Comparison of ENCODE assay signal across 9 mouse cellular contexts in genomic region chr3:55080055-55080454, GRCm38 (mm10). TPM values are rescaled to one million over a fixed set of nuclear protein-coding genes. Genes with fewer than 3 reads are reported as not detected.
A peak's percentile ranks its signal among the peaks of the same experiment; 100 is the strongest.
DNase-seq lines count a peak whose midpoint lies in the region; ATAC-seq and TF ChIP-seq lines count a peak whose summit lies in the region.
"Had no signal": no experiment of that assay in that cellular context is flagged by ENCODE, and none has a peak within 500 bp of the region (broad histone marks: within the 10 kb centered on the region; RNA-seq: fewer than 3 reads in every experiment).

No protein-coding gene starts in this region.

- peak; percentile 97 for TF ChIP-seq CTCF in E14TG2a.4 (conservative IDR thresholded peaks at IDR 0.05; ENCODE audit: low read length)

- peak; percentile 16 to 36 for DNase-seq in adrenal gland, postnatal 4 days (ENCODE audit: low spot score in 2 of 2)
- peak; percentile 86 for DNase-seq in embryonic facial prominence, embryonic 14.5 days (ENCODE audit: low spot score)
- DNase-seq in heart, postnatal 10 days, result peak; percentile 80 to 88
- peak; percentile 79 to 87 for DNase-seq in kidney, postnatal 36 days
- peak; percentile 18 for DNase-seq in liver, embryonic 13.5 days
- DNase-seq in thymus, adult 18-20 months, result peak; percentile 5 to 21

- no peak overlapping the region for H3K27ac ChIP-seq in embryonic facial prominence, embryonic 14.5 days (replicated peaks; ENCODE audit: low read depth, low read length)
- no peak overlapping the region for H3K27ac ChIP-seq in liver, embryonic 13.5 days
- H3K27ac ChIP-seq in neural tube, embryonic 12.5 days, result no peak overlapping the region
- H3K27ac ChIP-seq: hindbrain, embryonic 15.5 days had no signal

- H3K4me3 ChIP-seq in E14TG2a.4 (replicated peaks; ENCODE audit: low read length), result no peak overlapping the region
- H3K4me3 ChIP-seq in embryonic facial prominence, embryonic 14.5 days (ENCODE audit: low read depth, low read length), result no peak overlapping the region
- H3K4me3 ChIP-seq in liver, embryonic 13.5 days (replicated peaks), result no peak overlapping the region
- no peak overlapping the region for H3K4me3 ChIP-seq in neural tube, embryonic 12.5 days
- H3K4me3 ChIP-seq: hindbrain, embryonic 15.5 days had no signal

- H3K36me3 ChIP-seq in E14TG2a.4 (ENCODE audit: insufficient read depth, low read length), result no peaks in the 10 kb centered on the region
- H3K36me3 ChIP-seq in embryonic facial prominence, embryonic 14.5 days (ENCODE audit: control insufficient read depth, insufficient read depth, low read length), result no peaks in the 10 kb centered on the region
- H3K36me3 ChIP-seq in liver, embryonic 13.5 days, result no peaks in the 10 kb centered on the region
- no peaks in the 10 kb centered on the region for H3K36me3 ChIP-seq in neural tube, embryonic 12.5 days
- H3K36me3 ChIP-seq: hindbrain, embryonic 15.5 days had no signal

- peak; percentile 81 for ATAC-seq in embryonic facial prominence, embryonic 14.5 days (ENCODE audit: low read depth)
- ATAC-seq in liver, embryonic 13.5 days (ENCODE audit: low read depth), result peak; percentile 61; the same call in 1 of the 2 replicates
- peak; percentile 77 for ATAC-seq in neural tube, embryonic 12.5 days (ENCODE audit: low FRiP score, low read depth)

- no peak overlapping the region for H3K4me2 ChIP-seq in embryonic facial prominence, embryonic 14.5 days (ENCODE audit: low read depth, low read length)
- H3K4me2 ChIP-seq in liver, embryonic 13.5 days, result no peak overlapping the region
- H3K4me2 ChIP-seq in neural tube, embryonic 12.5 days (replicated peaks), result no peak overlapping the region
- H3K4me2 ChIP-seq: hindbrain, embryonic 15.5 days had no signal

- H3K9ac ChIP-seq in embryonic facial prominence, embryonic 14.5 days (ENCODE audit: low read depth, low read length), result no peak overlapping the region
- H3K9ac ChIP-seq in liver, embryonic 13.5 days, result no peak overlapping the region
- H3K9ac ChIP-seq in neural tube, embryonic 12.5 days, result no peak overlapping the region
- H3K9ac ChIP-seq: hindbrain, embryonic 15.5 days had no signal

- peaks cover 9% of the 10 kb centered on the region for H3K27me3 ChIP-seq in E14TG2a.4 (ENCODE audit: insufficient read depth, low read length)
- no peaks in the 10 kb centered on the region for H3K27me3 ChIP-seq in embryonic facial prominence, embryonic 14.5 days (replicated peaks; ENCODE audit: control insufficient read depth, insufficient read depth, low read length)
- H3K27me3 ChIP-seq in liver, embryonic 13.5 days, result no peaks in the 10 kb centered on the region
- H3K27me3 ChIP-seq in neural tube, embryonic 12.5 days (replicated peaks), result no peaks in the 10 kb centered on the region
- H3K27me3 ChIP-seq: hindbrain, embryonic 15.5 days had no signal

- H3K4me1 ChIP-seq in E14TG2a.4 (replicated peaks; ENCODE audit: low read depth, low read length), result no peaks in the 10 kb centered on the region
- H3K4me1 ChIP-seq in embryonic facial prominence, embryonic 14.5 days (ENCODE audit: control insufficient read depth, insufficient read depth, low read length), result no peaks in the 10 kb centered on the region
- no peaks in the 10 kb centered on the region for H3K4me1 ChIP-seq in liver, embryonic 13.5 days (replicated peaks)
- H3K4me1 ChIP-seq in neural tube, embryonic 12.5 days, result no peaks in the 10 kb centered on the region; the same call in 1 of the 2 replicates

- no peaks in the 10 kb centered on the region for H3K9me3 ChIP-seq in E14TG2a.4 (ENCODE audit: low read length)
- H3K9me3 ChIP-seq in embryonic facial prominence, embryonic 14.5 days (ENCODE audit: control insufficient read depth, low read length), result no peaks in the 10 kb centered on the region
- H3K9me3 ChIP-seq in liver, embryonic 13.5 days (replicated peaks), result no peaks in the 10 kb centered on the region
- no peaks in the 10 kb centered on the region for H3K9me3 ChIP-seq in neural tube, embryonic 12.5 days
- H3K9me3 ChIP-seq: hindbrain, embryonic 15.5 days had no signal

- 13% methylated on average over 6 of the region's 6 CpGs for WGBS in embryonic facial prominence, embryonic 14.5 days
- WGBS in liver, embryonic 13.5 days (ENCODE audit: insufficient replicate concordance), result 14% methylated on average over 6 of the region's 6 CpGs
- WGBS in neural tube, embryonic 12.5 days, result 17% methylated on average over 6 of the region's 6 CpGs

- intact Hi-C loops in heart, postnatal 10 days (cut with DNase I), result loop anchor here (1.0 to 2.0 kb wide), 3 partner anchors 33 to 275 kb away; partner anchors contain the start of gene Spg20

RNA-seq across cellular contexts. Expression of gene Ccna1, which starts 24.8 kb away (rescaled TPM):
- under 1 TPM; 0.67 to 0.79 TPM for total RNA-seq in adrenal gland, postnatal 4 days (2021)
- polyA plus RNA-seq in embryonic facial prominence, embryonic 14.5 days (2014; fragmentation: Nextera tagmentation; extraction: Ambion mirVana), result 2.2 and 5.1 TPM in 2 replicates
- total RNA-seq in heart, postnatal 10 days (2021), result under 1 TPM; 0.31 to 0.60 TPM
- 0.20 and 0.34 TPM in 2 replicates for polyA plus RNA-seq in liver, embryonic 13.5 days (2015; fragmentation: Nextera tagmentation; extraction: Ambion mirVana)
- polyA plus RNA-seq in neural tube, embryonic 12.5 days (2016; fragmentation: Nextera tagmentation; extraction: Ambion mirVana), result 1.8 and 2.0 TPM in 2 replicates

RNA-seq across cellular contexts. Expression of gene Spg20, which starts 31.9 kb away (rescaled TPM):
- total RNA-seq in adrenal gland, postnatal 4 days (2021), result 10 to 100 TPM; 55.2 to 55.3 TPM
- polyA plus RNA-seq in embryonic facial prominence, embryonic 14.5 days (2014; fragmentation: Nextera tagmentation; extraction: Ambion mirVana), result 67.3 and 78.3 TPM in 2 replicates
- 10 to 100 TPM; 38.7 to 45.3 TPM for total RNA-seq in heart, postnatal 10 days (2021)
- polyA plus RNA-seq in liver, embryonic 13.5 days (2015; fragmentation: Nextera tagmentation; extraction: Ambion mirVana), result 9.8 and 11.9 TPM in 2 replicates
- 34.2 and 37.4 TPM in 2 replicates for polyA plus RNA-seq in neural tube, embryonic 12.5 days (2016; fragmentation: Nextera tagmentation; extraction: Ambion mirVana)

RNA-seq across cellular contexts. Expression of gene Ccdc169, which starts 57.1 kb away (rescaled TPM):
- total RNA-seq in adrenal gland, postnatal 4 days (2021), result under 1 TPM; 0.17 to 0.34 TPM
- polyA plus RNA-seq in embryonic facial prominence, embryonic 14.5 days (2014; fragmentation: Nextera tagmentation; extraction: Ambion mirVana), result 0.09 and 0.22 TPM in 2 replicates
- total RNA-seq in heart, postnatal 10 days (2021), result under 1 TPM; 0.10 to 0.15 TPM
- polyA plus RNA-seq in liver, embryonic 13.5 days (2015; fragmentation: Nextera tagmentation; extraction: Ambion mirVana), result not detected in 2 replicates
- polyA plus RNA-seq in neural tube, embryonic 12.5 days (2016; fragmentation: Nextera tagmentation; extraction: Ambion mirVana), result not detected in 2 replicates

Comparison
In these comparisons a context has a peak if more than half of its experiments do, and no peak if none do; other contexts are left out.
1. DNase-seq: peak in every context shown above with its lines; median percentile 86 in embryonic facial prominence, embryonic 14.5 days; 84 in heart, postnatal 10 days; 83 in kidney, postnatal 36 days; 26 in adrenal gland, postnatal 4 days; 18 in liver, embryonic 13.5 days; 13 in thymus, adult 18-20 months.